Mouse (Mus musculus): ENCODE data around the gene Slc7a1. TPM values are rescaled to one million over a fixed set of nuclear protein-coding genes. Genes with fewer than 3 reads are reported as not detected.
A peak's percentile ranks its signal among the peaks of the same experiment; 100 is the strongest.

Gene Slc7a1
- polyA plus RNA-seq, 1 experiment: 10.6 TPM

- 94% methylated on average over 8 of the region's 8 CpGs for WGBS
- TF ChIP-seq POLR2A (IDR thresholded peaks at IDR 0.05; ENCODE audit: borderline replicate concordance, control insufficient read depth, low read depth, low read length): no peak
- TF ChIP-seq CTCF (IDR thresholded peaks at IDR 0.05; ENCODE audit: control insufficient read depth, insufficient read depth, low read length): no peak
Measured at GRCm38 (mm10) chr5:148348153-148348552, 51.6 kb downstream of the Slc7a1 start.

GRCm38 (mm10) chr5:148346543-148346942 is 53.2 kb downstream of the Slc7a1 start:
- 86% methylated on average over 8 of the region's 8 CpGs for WGBS
- TF ChIP-seq CTCF (IDR thresholded peaks at IDR 0.05; ENCODE audit: control insufficient read depth, insufficient read depth, low read length) (peak; percentile 54; the same call in 1 of the 2 replicates), POLR2A (IDR thresholded peaks at IDR 0.05; ENCODE audit: borderline replicate concordance, control insufficient read depth, low read depth, low read length) (no peak)

More at GRCm38 (mm10) chr5:148348153-148348552, 51.6 kb downstream of the Slc7a1 start:
- Histone ChIP-seq H3K27ac (ENCODE audit: control insufficient read depth, insufficient read depth, low read depth, low read length, poor library complexity) (no peak overlapping the region), H3K4me1 (ENCODE audit: control insufficient read depth, insufficient read depth, low read length) (no peaks in the 10 kb centered on the region), H3K4me3 (replicated peaks; ENCODE audit: control insufficient read depth, low read depth, low read length) (no peak overlapping the region)

GRCm38 (mm10) chr5:148344374-148344773 is 55.3 kb downstream of the Slc7a1 start:
- WGBS: 89% methylated on average over 5 of the region's 5 CpGs
- H3K4me3 ChIP-seq (replicated peaks; ENCODE audit: control insufficient read depth, low read depth, low read length): no peak overlapping the region
- H3K4me1 ChIP-seq (ENCODE audit: control insufficient read depth, insufficient read depth, low read length): no peaks in the 10 kb centered on the region; the same call in 1 of the 2 replicates
- H3K27ac ChIP-seq (ENCODE audit: control insufficient read depth, insufficient read depth, low read depth, low read length, poor library complexity): no peak overlapping the region
- no peak for TF ChIP-seq POLR2A (IDR thresholded peaks at IDR 0.05; ENCODE audit: borderline replicate concordance, control insufficient read depth, low read depth, low read length)
- TF ChIP-seq CTCF (IDR thresholded peaks at IDR 0.05; ENCODE audit: control insufficient read depth, insufficient read depth, low read length): no peak

More at GRCm38 (mm10) chr5:148346543-148346942, 53.2 kb downstream of the Slc7a1 start:
- Histone ChIP-seq H3K4me3 (replicated peaks; ENCODE audit: control insufficient read depth, low read depth, low read length) (no peak overlapping the region), H3K27ac (ENCODE audit: control insufficient read depth, insufficient read depth, low read depth, low read length, poor library complexity) (no peak overlapping the region), H3K4me1 (ENCODE audit: control insufficient read depth, insufficient read depth, low read length) (no peaks in the 10 kb centered on the region; the same call in 1 of the 2 replicates)

- H3K4me1 ChIP-seq (ENCODE audit: control insufficient read depth, insufficient read depth, low read length): no peaks in the 10 kb centered on the region; the same call in 1 of the 2 replicates
- WGBS: 37% methylated on average over 26 of the region's 26 CpGs
- no peak for TF ChIP-seq CTCF (IDR thresholded peaks at IDR 0.05; ENCODE audit: control insufficient read depth, insufficient read depth, low read length)
- H3K27ac ChIP-seq (ENCODE audit: control insufficient read depth, insufficient read depth, low read depth, low read length, poor library complexity): no peak overlapping the region; the same call in 1 of the 2 replicates
- H3K4me3 ChIP-seq (replicated peaks; ENCODE audit: control insufficient read depth, low read depth, low read length): no peak overlapping the region
Measured at GRCm38 (mm10) chr5:148342061-148342741, 57.5 kb downstream of the Slc7a1 start.

- TF ChIP-seq CTCF (IDR thresholded peaks at IDR 0.05; ENCODE audit: control insufficient read depth, insufficient read depth, low read length): no peak
- TF ChIP-seq POLR2A (IDR thresholded peaks at IDR 0.05; ENCODE audit: borderline replicate concordance, control insufficient read depth, low read depth, low read length): no peak
- WGBS: 88% methylated on average over 5 of the region's 5 CpGs
- no peak overlapping the region for H3K27ac ChIP-seq (ENCODE audit: control insufficient read depth, insufficient read depth, low read depth, low read length, poor library complexity)
Measured at GRCm38 (mm10) chr5:148339126-148339525, 60.6 kb downstream of the Slc7a1 start.

GRCm38 (mm10) chr5:148332622-148332974 is 67.1 kb downstream of the Slc7a1 start:
- WGBS: 53% methylated on average over 8 of the region's 8 CpGs

More at GRCm38 (mm10) chr5:148339126-148339525, 60.6 kb downstream of the Slc7a1 start:
- no peaks in the 10 kb centered on the region; the same call in 1 of the 2 replicates for H3K4me1 ChIP-seq (ENCODE audit: control insufficient read depth, insufficient read depth, low read length)
- no peak overlapping the region for H3K4me3 ChIP-seq (replicated peaks; ENCODE audit: control insufficient read depth, low read depth, low read length)

GRCm38 (mm10) chr5:148331926-148332621 is 67.6 kb downstream of the Slc7a1 start:
- 92% methylated on average over 18 of the region's 18 CpGs for WGBS
- Histone ChIP-seq H3K4me3 (replicated peaks; ENCODE audit: control insufficient read depth, low read depth, low read length) (no peak overlapping the region), H3K4me1 (ENCODE audit: control insufficient read depth, insufficient read depth, low read length) (no peaks in the 10 kb centered on the region), H3K27ac (ENCODE audit: control insufficient read depth, insufficient read depth, low read depth, low read length, poor library complexity) (no peak overlapping the region)
- TF ChIP-seq POLR2A (IDR thresholded peaks at IDR 0.05; ENCODE audit: borderline replicate concordance, control insufficient read depth, low read depth, low read length) (0 out of 2 replicates have a peak, but pooled peaks have one; percentile 8), CTCF (IDR thresholded peaks at IDR 0.05; ENCODE audit: control insufficient read depth, insufficient read depth, low read length) (no peak)

More at GRCm38 (mm10) chr5:148332622-148332974, 67.1 kb downstream of the Slc7a1 start:
- H3K4me3 ChIP-seq (replicated peaks; ENCODE audit: control insufficient read depth, low read depth, low read length): no peak overlapping the region
- no peak overlapping the region for H3K27ac ChIP-seq (ENCODE audit: control insufficient read depth, insufficient read depth, low read depth, low read length, poor library complexity)
- peak; percentile 88 for TF ChIP-seq CTCF (IDR thresholded peaks at IDR 0.05; ENCODE audit: control insufficient read depth, insufficient read depth, low read length)
- no peak for TF ChIP-seq POLR2A (IDR thresholded peaks at IDR 0.05; ENCODE audit: borderline replicate concordance, control insufficient read depth, low read depth, low read length)
- no peaks in the 10 kb centered on the region for H3K4me1 ChIP-seq (ENCODE audit: control insufficient read depth, insufficient read depth, low read length)

GRCm38 (mm10) chr5:148331229-148331776 is 68.4 kb downstream of the Slc7a1 start:
- 85% methylated on average over 11 of the region's 11 CpGs for WGBS
- Histone ChIP-seq H3K4me1 (ENCODE audit: control insufficient read depth, insufficient read depth, low read length) (no peaks in the 10 kb centered on the region), H3K4me3 (replicated peaks; ENCODE audit: control insufficient read depth, low read depth, low read length) (no peak overlapping the region), H3K27ac (ENCODE audit: control insufficient read depth, insufficient read depth, low read depth, low read length, poor library complexity) (no peak overlapping the region)
- no peak for TF ChIP-seq POLR2A (IDR thresholded peaks at IDR 0.05; ENCODE audit: borderline replicate concordance, control insufficient read depth, low read depth, low read length)

Data from bone marrow, adult 2 months (tissue).